Mouse (Mus musculus): ENCODE results near the gene Slc24a1.

GRCm38 (mm10) chr9:64981904-64982303 lies 30.5 kb upstream of the Slc24a1 start:
- TF ChIP-seq CTCF (IDR thresholded peaks at IDR 0.05; ENCODE audit: borderline replicate concordance, control insufficient read depth, extremely low read depth, insufficient read depth, low read length, poor library complexity) (no peak), POLR2A (IDR thresholded peaks at IDR 0.05; ENCODE audit: control insufficient read depth, extremely low read depth, insufficient read depth, low read length, poor library complexity) (no peak)
